Mouse (Mus musculus) megakaryocyte, embryonic 14.5 days (primary cell): ENCODE measurements around the gene Ffar1.

ENCODE experiments used
- FLI1 ChIP-seq: IDR thresholded peaks from 2 replicates; pipeline ENCODE4 v1.6.1; 2012; ENCODE audit warnings: low read length, inconsistent platforms, mixed read lengths
- GATA1 ChIP-seq: IDR thresholded peaks from 3 replicates; pipeline ENCODE4 v1.6.1; 2012; ENCODE audit warnings: mixed read lengths, low read length, inconsistent platforms, borderline replicate concordance

GRCm38 (mm10) chr7:30884047-30884446, 22.7 kb upstream of the Ffar1 start:
- TF ChIP-seq GATA1 (no peak), FLI1 (no peak)
